Mouse (Mus musculus) hindbrain, embryonic 14.5 days (tissue): ENCODE results near the gene Elf4. TPM values are rescaled to one million over a fixed set of nuclear protein-coding genes. Genes with fewer than 3 reads are reported as not detected.
A peak's percentile ranks its signal among the peaks of the same experiment; 100 is the strongest.

Experiments
- ATAC-seq: fragments of 200-750 bp; cut with Nextera tagmentation; 2 replicates; pipeline ENCODE4 v1.8.0; 2017; ENCODE audit warnings: moderate number of reproducible peaks, mild to moderate bottlenecking, moderate TSS enrichment, moderate library complexity; ENCODE audit not compliant: low FRiP score
- DNase-seq: peaks from one replicate; pipeline ENCODE4 v3.0.0-alpha.2; 2015; ENCODE audit warnings: low spot score
- H3K27ac ChIP-seq: fragments of 300-500 bp; sonication (generic); 2 replicates; pipeline ENCODE4 v1.5.1; 2014; ENCODE audit warnings: mild to moderate bottlenecking, moderate library complexity
- H3K27me3 ChIP-seq: fragments of 300-500 bp; sonication (generic); 2 replicates; pipeline ENCODE4 v1.6.1; 2014; ENCODE audit warnings: mild to moderate bottlenecking, low read length, mixed read lengths; ENCODE audit not compliant: control insufficient read depth, insufficient read depth
- H3K36me3 ChIP-seq: fragments of 300-500 bp; sonication (generic); replicated peaks from 2 replicates; pipeline ENCODE4 v1.6.1; 2014; ENCODE audit not compliant: control insufficient read depth, insufficient read depth
- H3K4me1 ChIP-seq: fragments of 300-500 bp; sonication (generic); replicated peaks from 2 replicates; pipeline ENCODE4 v1.6.1; 2014; ENCODE audit warnings: antibody characterized with exemption, low read length, mixed read lengths; ENCODE audit not compliant: control insufficient read depth, insufficient read depth
- H3K4me2 ChIP-seq: fragments of 300-500 bp; sonication (generic); replicated peaks from 2 replicates; pipeline ENCODE4 v1.6.1; 2014; ENCODE audit warnings: mild to moderate bottlenecking, moderate library complexity
- H3K4me3 ChIP-seq: fragments of 300-500 bp; sonication (generic); replicated peaks from 2 replicates; pipeline ENCODE4 v1.5.1; 2014; ENCODE audit warnings: mild to moderate bottlenecking, low read length
- H3K9ac ChIP-seq: fragments of 300-500 bp; sonication (generic); 2 replicates; pipeline ENCODE4 v1.6.1; 2014
- H3K9me3 ChIP-seq: fragments of 300-500 bp; sonication (generic); 2 replicates; pipeline ENCODE4 v1.6.1; 2016; ENCODE audit warnings: low read length; ENCODE audit not compliant: control insufficient read depth
- WGBS: fragments of 180-500 bp; shearing (Covaris S2); extraction: QIAGEN DNeasy Blood & Tissue Kit; methylation state at CpG from one replicate; pipeline ENCODE4 v1.1.7; 2014; 5-methylcytosine and 5-hydroxymethylcytosine counted together
- polyA plus RNA-seq: library from polyadenylated mRNA; unstranded; fragments of >200 nt; fragmentation: Nextera tagmentation; extraction: Ambion mirVana; gene quantifications from 2 replicates; pipeline ENCODE4 v1.2.1, GENCODE M21; 2014

Elf4 gene
- polyA plus RNA-seq, 1 experiment from 2014 or later, result 1.2 TPM

DNA sequence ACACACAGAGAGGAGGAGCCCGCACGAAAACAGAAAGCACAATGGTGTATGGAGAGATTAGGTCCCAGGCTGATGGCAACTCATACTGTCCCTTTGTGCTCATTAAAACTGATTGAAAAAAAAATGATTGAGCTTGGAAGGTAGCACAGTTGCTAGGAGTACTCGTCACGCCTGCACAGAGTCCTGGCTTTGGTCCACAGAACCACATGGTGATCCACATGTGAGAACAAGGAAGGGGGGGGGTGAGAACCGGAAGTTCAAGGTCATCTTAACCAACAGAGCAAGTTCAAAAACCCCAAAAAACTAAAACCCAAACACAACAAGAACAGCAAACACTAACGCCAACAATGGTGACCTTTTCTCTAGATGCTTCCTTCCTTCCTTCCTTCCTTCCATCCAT lies 50.3 kb downstream of the Elf4 start:
- H3K9ac ChIP-seq, result no peak overlapping the region
- DNase-seq (no peak), ATAC-seq (no peak)
- no peak overlapping the region for H3K27ac ChIP-seq
- H3K36me3 ChIP-seq, result no peaks in the 10 kb centered on the region
- no peak overlapping the region for H3K4me3 ChIP-seq
- H3K27me3 ChIP-seq, result no peaks in the 10 kb centered on the region
- no peaks in the 10 kb centered on the region for H3K4me1 ChIP-seq
- no peak overlapping the region for H3K4me2 ChIP-seq
- 79% methylated on average over 6 of the region's 6 CpGs for WGBS
- no peaks in the 10 kb centered on the region for H3K9me3 ChIP-seq

DNA sequence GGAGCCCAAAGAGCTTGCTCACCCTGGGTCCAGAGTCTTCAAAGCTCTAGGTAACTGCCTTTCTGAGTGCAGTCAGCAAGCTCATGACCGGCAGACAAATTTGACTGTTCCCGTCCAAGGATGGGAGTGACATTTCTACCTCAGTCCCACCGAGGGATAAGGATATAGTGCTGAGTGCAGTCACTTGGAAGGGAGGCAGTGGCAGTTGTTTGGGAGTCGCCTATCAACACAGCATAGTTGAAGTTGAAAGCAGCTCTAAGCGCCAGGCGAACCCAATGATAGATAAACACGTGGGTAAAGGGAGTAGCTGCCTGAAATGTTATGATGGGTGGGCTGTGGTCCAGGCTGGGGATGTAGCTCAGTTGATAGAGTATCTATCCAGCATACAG lies 52.5 kb downstream of the Elf4 start:
- H3K27me3 ChIP-seq, result no peaks in the 10 kb centered on the region
- no peak for DNase-seq
- no peaks in the 10 kb centered on the region for H3K9me3 ChIP-seq
- WGBS, result 18% methylated on average over 7 of the region's 7 CpGs
- no peaks in the 10 kb centered on the region for H3K4me1 ChIP-seq
- peak overlapping the region; percentile 31; the same call in 1 of the 2 replicates for H3K4me3 ChIP-seq
- ATAC-seq, result no peak; the same call in 1 of the 2 replicates
- peak overlapping the region; percentile 41; the same call in 1 of the 2 replicates for H3K4me2 ChIP-seq
- H3K9ac ChIP-seq, result no peak overlapping the region
- peaks cover 7% of the 10 kb centered on the region; the same call in 1 of the 2 replicates for H3K36me3 ChIP-seq
- H3K27ac ChIP-seq, result no peak overlapping the region

DNA sequence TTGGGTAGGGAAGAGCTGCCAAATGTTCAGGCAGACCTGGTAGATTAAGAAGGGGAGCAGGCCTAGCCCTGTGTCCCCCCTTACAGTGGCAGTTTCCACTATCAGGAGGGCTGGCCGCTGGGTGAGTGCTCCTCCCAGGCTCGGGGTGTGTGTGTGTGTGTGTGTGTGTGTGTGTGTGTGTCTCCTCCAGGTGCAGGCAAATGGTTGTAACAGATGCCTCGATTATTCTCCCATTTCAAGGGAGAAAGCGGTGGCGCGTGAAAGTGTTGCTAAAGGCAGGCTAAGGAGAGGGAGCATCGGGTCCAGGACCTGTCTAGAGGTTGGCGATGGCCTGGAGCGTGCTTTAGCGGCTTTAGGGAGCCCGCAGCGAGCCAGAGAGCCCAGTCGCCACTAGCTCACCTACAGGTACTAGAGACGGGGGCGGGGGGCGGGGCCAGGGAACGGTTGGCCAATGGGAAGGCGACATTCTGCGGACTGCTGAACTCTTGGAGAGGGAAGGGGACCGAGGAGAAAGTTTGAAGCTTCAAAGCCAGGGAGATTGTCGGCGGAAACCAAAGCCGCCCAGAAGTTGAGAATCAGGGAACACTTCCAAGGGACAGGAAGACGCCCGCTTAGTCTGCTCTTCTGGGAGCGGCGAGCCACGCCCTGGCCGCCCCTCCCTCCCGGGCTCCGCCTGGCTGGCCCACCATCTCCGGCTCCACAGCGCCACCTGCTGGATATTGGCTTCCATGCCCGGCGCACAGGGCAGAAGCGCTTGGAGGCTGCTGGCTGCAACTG lies 53.1 kb downstream of the Elf4 start:
- H3K9me3 ChIP-seq, result no peaks in the 10 kb centered on the region
- WGBS, result 15% methylated on average over 32 of the region's 36 CpGs

DNA sequence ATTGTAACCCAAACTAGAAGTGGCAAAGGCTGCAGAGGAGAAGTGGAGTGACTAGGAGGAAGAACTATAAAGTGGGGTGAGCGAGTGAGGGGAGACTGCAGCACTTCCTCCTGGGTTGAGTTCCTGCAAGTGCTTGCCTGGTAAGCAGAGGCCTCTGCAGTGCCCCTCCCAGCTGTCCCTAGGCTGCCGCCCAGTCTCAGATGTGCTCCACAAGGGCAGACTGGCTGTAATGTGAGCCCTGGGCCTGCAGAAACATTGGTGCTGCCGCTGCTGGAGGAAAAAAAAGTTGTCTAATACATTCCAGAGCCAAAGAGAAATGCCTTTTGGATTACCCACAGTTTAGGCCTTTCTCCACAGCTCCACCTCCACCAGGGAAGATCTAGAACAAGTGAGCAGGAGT lies 57.8 kb downstream of the Elf4 start:
- Histone ChIP-seq H3K9me3 (no peaks in the 10 kb centered on the region), H3K9ac (no peak overlapping the region), H3K4me2 (no peak overlapping the region), H3K36me3 (peaks cover 40% of the 10 kb centered on the region), H3K27me3 (no peaks in the 10 kb centered on the region), H3K4me1 (no peaks in the 10 kb centered on the region), H3K27ac (no peak overlapping the region), H3K4me3 (no peak overlapping the region)
- ATAC-seq, result no peak
- 62% methylated on average over 3 of the region's 3 CpGs for WGBS
- DNase-seq, result no peak

More for the DNA sequence above, 53.1 kb downstream of the Elf4 start:
- ATAC-seq, result peak; percentile 92
- Histone ChIP-seq H3K4me2 (peak overlapping the region; percentile 41), H3K4me1 (no peaks in the 10 kb centered on the region), H3K27me3 (no peaks in the 10 kb centered on the region), H3K27ac (no peak overlapping the region), H3K9ac (no peak overlapping the region), H3K36me3 (peaks cover 7% of the 10 kb centered on the region; the same call in 1 of the 2 replicates), H3K4me3 (peak overlapping the region; percentile 31)
- peak; percentile 84 for DNase-seq

DNA sequence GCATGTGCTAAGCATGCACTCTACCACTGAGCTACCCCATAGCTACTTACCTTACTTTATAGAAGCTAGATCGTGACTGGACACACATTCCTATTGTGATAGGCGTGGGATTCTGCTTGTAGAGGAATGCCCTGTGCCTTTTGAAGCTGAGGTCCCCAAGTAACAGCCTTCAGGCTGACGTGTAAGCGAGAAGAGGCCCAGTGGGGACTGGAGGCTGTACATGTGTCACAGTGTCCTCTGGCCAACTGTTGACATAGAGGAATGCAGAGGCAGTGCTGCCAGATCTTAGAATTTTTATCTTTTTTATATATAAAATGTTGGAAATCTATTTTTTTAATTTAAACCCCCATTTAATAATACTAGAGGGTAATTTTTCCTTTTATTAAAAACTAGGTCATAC lies 62.9 kb downstream of the Elf4 start:
- H3K27ac ChIP-seq, result no peak overlapping the region
- peaks cover 43% of the 10 kb centered on the region for H3K36me3 ChIP-seq
- 78% methylated on average over 4 of the region's 4 CpGs for WGBS
- H3K9ac ChIP-seq, result no peak overlapping the region
- ATAC-seq (no peak), DNase-seq (no peak)
- H3K4me1 ChIP-seq, result no peaks in the 10 kb centered on the region
- no peaks in the 10 kb centered on the region for H3K9me3 ChIP-seq
- H3K4me2 ChIP-seq, result no peak overlapping the region
- no peak overlapping the region for H3K4me3 ChIP-seq
- no peaks in the 10 kb centered on the region for H3K27me3 ChIP-seq

DNA sequence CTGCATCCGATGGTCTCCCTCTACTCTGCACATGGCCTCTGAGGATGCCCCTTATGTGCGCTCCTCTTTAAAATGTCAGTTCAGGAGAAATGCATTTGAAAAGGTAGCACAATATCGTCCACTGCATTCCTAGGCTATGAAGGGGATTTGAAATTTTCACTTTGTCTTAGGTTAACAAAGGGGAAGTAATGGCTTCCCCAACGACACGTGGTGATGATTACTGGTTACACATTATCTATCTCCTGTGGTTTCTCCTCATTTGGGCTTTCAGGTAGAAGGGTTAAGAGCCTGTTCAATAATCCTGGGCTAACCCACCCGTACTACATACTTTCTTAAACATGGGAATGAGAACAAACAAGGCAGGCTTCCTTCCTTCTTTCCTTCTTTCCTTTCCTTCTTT lies 73.6 kb downstream of the Elf4 start:
- no peaks in the 10 kb centered on the region for H3K27me3 ChIP-seq
- 88% methylated on average over 6 of the region's 6 CpGs for WGBS
- ATAC-seq, result no peak
- no peak overlapping the region for H3K9ac ChIP-seq
- no peaks in the 10 kb centered on the region for H3K9me3 ChIP-seq
- H3K27ac ChIP-seq, result no peak overlapping the region
- H3K4me2 ChIP-seq, result no peak overlapping the region
- H3K36me3 ChIP-seq, result peaks cover 85% of the 10 kb centered on the region
- no peaks in the 10 kb centered on the region for H3K4me1 ChIP-seq
- no peak overlapping the region for H3K4me3 ChIP-seq
- DNase-seq, result no peak

DNA sequence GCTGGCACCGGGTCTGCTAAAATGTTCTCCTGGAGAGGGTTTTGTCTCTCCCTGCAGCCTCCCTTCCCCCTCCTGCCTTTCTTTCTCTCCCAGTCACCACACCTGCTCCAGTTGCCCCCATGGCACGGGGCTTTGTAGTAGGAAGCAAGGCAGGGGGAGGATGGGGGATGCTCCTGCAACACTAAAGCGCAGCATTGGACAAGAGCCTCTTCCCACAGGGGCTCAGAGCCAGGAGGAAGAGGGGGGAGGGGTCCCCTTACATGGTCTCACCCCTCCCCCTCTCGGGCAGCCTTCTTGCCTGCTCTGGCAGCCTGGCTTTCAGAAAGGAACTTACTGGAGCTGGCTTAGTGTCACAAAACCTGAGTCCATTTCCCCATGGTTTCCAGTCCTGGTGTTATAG lies 77.0 kb downstream of the Elf4 start:
- no peaks in the 10 kb centered on the region for H3K4me1 ChIP-seq
- DNase-seq (peak; percentile 26), ATAC-seq (peak; percentile 74; the same call in 1 of the 2 replicates)
- H3K27ac ChIP-seq, result no peak overlapping the region
- no peaks in the 10 kb centered on the region for H3K9me3 ChIP-seq
- no peak overlapping the region for H3K4me2 ChIP-seq
- no peak overlapping the region for H3K9ac ChIP-seq
- H3K36me3 ChIP-seq, result peaks cover 77% of the 10 kb centered on the region
- H3K4me3 ChIP-seq, result no peak overlapping the region
- H3K27me3 ChIP-seq, result no peaks in the 10 kb centered on the region
- WGBS, result 38% methylated on average over 4 of the region's 4 CpGs

DNA sequence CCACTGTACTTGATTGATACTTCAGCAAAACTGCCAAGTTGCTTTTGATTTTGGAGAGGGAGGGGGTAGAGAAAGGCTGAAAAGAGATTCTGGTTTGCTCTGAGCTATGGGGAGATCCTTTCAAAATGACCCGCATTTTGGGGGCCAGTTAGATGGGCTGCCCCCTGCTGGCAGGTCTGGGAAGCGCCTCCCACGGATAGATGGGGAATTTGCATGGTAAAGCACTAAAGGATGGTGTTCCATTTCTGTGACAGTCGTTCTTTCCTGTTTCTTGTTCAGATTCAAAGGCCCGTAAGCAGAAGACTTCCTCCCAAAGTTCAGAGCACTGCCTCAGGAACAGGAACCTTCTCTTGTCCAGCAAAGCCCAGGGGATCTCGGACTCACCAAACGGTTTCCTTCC lies 79.3 kb downstream of the Elf4 start:
- Histone ChIP-seq H3K4me2 (no peak overlapping the region), H3K4me1 (no peaks in the 10 kb centered on the region), H3K27me3 (no peaks in the 10 kb centered on the region), H3K36me3 (peaks cover 71% of the 10 kb centered on the region), H3K9ac (no peak overlapping the region), H3K4me3 (no peak overlapping the region), H3K9me3 (no peaks in the 10 kb centered on the region), H3K27ac (no peak overlapping the region)
- no peak for ATAC-seq
- WGBS, result 49% methylated on average over 7 of the region's 7 CpGs
- peak; percentile 25 for DNase-seq

DNA sequence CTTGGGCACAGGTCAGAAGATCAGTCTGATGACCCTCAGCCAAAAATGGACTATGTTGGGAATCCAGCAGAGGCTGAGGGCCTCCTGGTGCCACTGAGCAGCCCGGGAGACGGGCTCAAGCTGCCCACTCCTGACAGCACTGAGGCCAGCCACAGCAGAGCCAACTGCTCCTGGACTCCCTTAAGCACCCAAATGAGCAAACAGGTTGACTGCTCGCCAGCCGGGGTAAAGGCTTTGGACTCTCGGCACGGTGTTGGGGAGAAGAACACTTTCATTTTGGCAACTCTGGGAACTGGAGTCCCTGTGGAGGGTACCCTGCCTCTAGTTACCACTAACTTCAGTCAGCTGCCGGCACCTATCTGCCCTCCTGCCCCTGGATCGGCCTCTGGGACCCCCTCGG lies 95.1 kb downstream of the Elf4 start:
- Histone ChIP-seq H3K9me3 (no peaks in the 10 kb centered on the region), H3K4me3 (no peak overlapping the region), H3K9ac (no peak overlapping the region), H3K27me3 (no peaks in the 10 kb centered on the region), H3K4me1 (no peaks in the 10 kb centered on the region), H3K4me2 (no peak overlapping the region), H3K36me3 (peaks cover 19% of the 10 kb centered on the region), H3K27ac (no peak overlapping the region)
- DNase-seq, result no peak
- no peak for ATAC-seq
- 96% methylated on average over 9 of the region's 9 CpGs for WGBS
